Mouse (Mus musculus): ENCODE data around the gene Col5a3.

The Col5a3 gene

DNA sequence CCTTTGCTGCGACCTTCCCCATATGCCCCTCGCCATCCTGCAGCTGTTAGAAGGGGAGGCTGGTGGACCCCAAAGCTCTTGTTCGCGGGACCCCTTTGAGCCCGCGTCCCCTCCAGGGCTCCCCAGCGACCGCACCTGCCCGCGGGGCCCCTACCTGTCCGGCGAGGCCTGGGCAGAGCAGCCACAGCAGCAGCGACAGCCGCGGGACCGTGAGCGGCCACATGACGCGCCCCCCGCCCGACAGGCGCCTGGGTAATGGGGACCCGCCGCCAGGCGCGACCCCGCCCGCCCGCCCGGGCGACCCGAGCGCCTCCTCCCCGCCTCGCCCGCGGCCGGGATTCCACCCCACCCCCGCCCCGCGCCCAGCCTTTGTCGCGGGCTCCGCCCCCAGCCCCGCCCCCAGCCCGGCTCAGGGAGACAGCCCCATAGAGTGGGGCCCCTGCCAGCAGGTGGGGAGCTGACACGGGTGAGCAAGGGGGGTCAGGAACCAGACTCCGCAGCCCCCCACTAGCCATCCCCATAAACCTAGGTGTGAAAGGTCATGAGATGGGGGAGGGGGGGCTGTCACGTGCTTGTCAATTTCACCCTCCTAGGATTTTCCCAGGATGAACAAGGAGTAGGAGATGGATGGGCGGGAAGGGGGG, 68.7 kb downstream of the Col5a3 start, which contains the start of gene Olfm2:
Olfm2 (minus strand) TSS at position 333 of the 644 bp plus-strand sequence.
- DNase-seq = peak; percentile 27 to 41

DNA sequence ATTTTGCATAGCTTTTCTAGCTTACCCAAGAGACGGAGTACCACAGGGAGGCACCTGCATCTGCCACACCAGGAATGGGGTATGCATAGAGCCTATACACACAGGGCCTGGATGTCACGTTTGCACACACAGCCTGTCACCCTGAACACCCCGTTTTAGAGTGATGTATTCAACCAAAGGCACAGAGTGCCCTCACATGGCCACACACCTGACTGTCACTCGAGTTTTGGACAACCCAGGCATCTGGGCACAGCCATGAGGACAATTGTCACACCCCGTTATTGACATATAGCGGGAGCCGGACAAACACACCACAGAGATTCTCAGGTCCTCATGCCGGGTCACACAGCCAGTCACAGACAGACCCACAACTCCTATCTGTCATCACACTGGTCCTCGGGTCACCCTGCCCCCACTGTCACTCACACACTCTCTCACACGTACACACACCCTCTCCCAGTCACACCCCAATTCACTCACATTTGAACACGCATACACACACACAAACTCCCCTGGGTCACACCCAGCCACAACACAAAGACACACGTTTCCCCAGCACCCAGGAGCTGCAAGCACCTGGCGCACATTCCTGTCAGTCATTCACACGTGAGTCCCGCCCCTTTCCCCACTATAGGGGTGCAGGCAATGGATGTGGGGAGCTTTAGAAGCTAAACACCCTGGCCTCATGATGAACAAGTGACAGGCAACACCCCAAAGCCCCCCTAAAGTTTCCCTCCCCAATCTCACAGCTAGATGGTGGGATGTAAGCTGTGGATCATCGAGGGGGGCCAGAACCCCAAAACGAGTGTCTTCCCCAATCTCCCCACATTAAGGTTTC, 69.5 kb downstream of the Col5a3 start:
- no peak for DNase-seq

DNA sequence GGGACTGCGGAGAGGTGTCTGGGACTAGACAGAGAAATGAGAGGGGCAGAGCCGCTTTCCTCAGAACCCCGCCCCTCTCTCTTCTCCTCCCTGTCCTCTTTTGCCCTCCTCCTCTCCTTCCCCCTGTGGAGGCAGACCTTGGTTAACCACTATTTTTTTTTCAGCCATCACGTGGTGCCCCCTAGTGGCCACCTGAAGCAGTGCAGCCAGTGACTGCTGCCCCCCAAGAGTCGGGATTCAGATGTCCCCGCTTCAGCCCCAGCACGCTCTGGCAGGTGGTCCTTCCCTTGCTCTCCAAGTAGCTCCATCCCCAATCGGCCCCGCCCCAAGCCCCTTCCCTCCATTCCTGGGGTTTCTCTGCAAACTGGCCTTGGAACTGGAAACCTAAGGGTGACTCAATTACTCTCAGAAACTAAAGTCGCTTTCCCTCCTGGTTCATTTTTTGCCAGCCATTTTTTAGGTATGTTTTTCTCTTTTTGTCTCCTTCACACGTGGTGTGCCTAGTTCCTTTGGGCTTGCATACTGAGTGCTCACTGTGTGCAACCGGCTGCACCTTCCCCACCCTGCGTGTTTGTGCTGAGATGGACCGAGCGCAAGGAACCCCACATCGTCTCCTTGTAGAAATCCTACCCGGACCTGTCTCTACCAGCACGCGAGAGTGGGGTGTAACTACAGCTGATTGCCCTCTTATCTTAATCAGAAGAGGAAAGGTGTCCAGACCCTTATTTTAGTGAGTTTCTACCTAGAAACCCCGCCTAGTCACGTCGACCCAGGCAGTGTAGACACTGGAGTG, 70.7 kb downstream of the Col5a3 start:
- DNase-seq = peak; percentile 40 to 62

DNA sequence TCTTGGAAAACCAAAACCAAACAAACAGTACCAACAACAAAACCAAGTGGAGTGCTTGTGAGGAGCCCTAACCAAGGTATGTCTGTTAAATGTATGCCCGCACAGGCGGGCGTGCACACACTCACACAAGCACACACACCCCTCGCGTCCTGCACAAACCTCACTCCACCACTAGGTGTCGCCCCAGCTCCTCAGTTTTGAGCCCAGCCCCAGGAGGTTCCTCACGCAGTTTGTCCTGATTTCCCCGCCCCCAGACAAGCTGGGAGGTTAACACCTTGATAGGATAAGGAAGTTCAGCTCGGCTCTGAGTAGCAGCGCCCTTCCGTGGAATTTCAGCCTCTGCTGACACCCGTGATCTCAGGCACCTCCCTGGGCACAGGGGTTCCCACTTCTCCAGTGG, 74.5 kb downstream of the Col5a3 start:
- DNase-seq = peak; percentile 85 to 90

DNA sequence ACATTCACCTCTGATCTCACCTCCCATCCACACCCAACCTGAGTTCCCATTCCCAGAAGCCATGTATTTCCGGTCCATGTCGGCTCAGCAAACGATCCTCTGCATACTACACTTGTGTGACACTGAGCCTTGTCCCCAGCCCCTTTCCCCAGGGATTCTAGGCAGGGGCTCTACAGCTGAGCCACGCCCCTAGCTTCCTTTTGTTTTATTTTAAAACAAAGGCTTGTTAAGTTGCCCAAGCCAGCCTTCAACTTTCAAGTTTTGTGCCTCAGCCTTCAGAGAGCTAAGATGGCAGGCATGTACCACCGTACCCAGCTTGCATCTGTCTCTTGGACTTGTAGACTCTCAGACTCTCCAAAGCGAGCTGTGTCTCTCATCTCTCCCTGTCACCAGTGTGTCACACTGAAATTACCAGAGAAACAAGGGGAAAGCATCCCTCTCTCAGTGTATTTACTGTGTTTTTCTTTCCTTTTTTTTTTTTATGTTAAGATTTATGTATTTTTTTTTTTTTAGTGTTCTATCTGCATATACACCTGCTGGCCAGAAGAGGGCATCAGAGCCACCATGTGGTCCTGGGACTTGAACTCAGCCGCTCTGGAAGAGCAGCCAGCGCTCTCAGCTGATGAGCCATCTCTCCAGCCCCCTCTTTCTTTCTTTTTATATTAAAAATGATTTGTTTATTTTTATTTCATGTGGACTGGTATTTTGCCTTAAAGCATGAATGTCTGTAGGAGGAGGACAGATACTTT, 76.4 kb downstream of the Col5a3 start:
- peak; percentile 42 to 63 for DNase-seq

DNA sequence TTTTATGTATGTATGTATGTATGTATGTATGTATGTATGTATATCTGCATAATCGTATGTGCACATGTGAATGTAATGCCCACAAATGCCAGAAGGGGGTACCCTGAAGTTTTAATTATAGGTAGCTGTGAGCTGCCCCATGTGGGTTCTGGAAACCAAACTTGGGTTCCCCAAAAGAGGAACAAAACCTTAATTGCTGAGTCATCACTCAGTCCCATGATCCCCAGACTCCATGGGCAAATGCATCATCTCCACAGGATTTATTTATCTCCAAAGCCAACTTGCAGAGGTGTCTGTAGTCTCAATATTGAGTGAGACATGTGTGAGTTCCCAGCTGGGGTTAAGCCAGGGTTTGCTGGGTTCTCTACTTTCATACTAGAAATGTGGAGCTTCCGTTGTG, 77.6 kb downstream of the Col5a3 start:
- no peak for DNase-seq

DNA sequence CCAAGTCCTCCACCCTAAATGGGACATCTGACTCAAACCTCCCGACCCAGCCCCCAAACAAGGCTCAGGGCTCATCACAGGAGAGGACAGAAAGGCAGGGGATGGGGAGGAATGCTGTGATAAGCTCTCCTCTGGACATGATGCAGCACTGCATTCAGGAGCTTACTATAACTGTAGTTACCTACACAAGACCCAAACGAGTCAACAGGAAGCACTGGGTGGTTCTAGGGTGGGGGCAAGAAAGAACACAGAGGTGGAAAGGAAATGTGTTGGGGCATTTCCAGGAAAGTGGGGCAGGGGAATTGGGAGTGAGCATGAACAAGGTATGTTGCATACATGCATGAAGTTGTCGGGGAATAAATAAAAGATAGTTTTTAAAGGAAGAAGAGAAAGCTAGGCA, 80.2 kb downstream of the Col5a3 start:
- no peak for DNase-seq

DNA sequence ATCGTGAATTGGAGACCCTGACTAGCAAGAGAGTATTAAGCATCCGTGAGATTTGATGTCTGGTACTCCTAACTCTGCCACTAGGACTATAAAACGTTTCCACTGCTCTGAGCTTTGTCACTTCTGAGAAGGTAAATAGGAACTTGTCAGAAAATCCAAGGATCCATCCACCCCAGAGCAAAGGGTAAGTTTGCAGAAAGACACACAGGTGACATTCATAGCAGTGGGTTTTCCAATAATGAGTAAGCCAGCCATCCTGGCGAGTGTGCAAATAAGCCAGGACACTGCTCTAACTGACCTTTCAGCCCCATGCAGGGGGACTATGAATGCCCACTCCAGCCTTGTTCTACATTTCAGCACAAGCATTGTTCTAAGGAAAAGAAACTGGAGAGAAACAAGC, 83.1 kb downstream of the Col5a3 start:
- DNase-seq = no peak

DNA sequence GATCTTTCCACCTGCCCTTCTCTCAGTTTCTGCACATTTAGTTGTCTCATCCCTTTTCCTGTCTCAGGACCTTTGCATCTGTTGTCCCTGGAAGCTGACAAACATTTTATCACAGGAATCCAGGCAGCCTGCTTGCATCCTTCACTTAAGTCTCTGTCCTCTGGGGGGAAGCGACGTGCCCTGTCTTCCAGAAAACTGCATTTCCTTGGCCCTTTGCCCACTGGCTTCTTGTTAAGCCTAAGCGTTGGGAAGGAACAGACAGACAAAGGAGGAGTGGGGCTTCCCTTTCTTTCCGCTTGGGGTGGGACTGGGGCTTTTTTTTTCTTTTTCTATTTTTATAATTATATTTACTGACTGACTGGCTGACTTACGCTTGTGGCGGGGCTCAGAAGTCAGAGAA, 85.4 kb downstream of the Col5a3 start:
- peak in 1 of 2 experiments; percentile 33 for DNase-seq

DNA sequence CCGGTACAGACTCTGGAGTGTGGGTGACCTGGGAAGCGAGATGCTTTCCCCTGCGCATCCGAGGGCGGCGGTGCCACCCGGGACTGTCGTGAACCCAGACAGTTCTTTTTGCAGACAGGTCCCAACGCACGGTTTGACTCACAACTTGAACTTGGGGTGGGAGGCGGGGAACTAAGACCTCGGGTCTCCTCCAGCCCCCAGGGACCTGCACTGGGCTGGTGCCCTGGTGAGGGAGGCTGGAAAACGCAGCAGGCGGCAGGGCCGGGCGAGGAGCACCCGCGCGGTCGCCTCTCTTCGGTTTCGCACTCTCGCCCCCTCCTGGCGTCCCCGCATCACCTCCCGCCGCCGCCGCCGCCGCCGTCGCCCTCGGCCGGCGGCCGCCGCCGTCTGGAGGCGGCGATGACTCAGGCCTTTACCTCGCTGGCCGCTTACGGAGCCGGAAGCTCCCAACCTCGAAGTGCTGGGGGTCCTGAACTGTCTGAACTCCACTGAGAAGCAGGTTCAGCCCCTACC, 87.2 kb downstream of the Col5a3 start:
- DNase-seq = peak; percentile 47 to 59

DNA sequence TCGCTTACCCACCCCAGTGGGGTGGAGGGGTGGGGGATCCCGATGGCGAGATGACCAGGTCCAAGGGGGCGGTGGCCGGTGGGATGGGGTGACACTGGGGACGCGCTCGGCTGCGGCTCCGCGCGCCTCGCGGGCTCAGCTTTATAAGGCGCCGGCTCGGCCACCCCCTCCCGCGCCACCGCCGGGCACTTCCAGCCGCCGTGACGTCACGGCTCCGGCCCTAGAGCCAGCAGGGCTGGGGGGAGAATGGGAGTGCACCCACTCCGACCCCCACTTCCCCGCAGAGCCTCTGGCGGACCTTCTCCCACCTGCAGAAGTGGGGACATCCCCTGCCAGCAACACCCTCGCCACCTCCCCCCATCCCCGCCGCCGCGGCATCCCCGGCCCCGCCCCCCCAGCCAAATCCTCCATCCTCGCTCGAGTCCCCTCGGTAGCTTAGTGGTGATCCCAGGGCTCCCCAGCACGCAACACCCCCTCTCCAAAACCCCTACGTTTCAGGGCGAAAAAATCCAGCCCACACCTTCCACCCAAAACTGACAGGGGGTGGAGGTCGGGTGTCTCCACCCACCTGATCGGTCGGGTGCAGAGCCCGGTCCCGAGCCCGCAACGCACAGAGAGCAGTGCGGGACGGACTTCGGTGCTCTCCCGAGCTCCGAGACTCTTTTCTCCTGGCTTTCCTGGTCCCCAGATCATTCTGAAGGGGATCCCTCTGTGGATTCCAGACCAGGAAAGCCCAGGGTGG, 87.8 kb downstream of the Col5a3 start:
- DNase-seq = peak; percentile 31

DNA sequence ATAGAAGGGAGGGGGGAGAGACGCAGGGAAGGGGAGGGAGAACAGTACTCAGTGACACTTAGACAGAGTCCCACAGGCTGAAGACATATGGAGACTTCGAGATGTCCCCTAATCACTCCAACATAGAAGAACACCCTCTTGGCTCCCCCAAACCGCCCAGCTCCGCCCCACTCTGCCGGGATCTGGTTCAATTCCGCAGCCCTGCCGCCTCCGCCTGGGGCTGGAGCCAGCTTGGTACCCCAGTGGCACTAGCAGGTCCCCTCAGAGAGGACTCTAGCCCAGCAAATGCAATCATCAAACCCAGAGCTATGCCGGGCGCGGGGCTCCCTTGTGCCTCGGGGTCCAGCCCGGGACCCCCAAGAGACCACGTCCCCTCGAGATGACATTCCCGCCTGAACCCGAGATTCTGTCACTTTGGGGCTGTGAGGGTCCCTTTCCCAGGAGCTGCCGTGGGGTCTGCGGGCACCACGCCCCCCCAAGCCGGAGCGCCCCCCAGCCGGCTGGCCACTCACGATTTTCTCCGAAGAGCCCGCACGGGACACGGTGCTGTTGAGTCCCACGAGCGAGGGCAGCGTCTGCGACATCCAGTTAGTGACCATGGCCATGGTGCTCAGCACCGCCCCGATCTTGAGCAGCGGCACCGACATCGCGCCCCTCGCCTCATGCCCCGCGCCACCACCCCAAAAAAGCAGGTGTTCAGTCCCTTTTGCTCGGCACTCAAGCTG, 88.6 kb downstream of the Col5a3 start:
- DNase-seq = peak in 1 of 2 experiments; percentile 16

DNA sequence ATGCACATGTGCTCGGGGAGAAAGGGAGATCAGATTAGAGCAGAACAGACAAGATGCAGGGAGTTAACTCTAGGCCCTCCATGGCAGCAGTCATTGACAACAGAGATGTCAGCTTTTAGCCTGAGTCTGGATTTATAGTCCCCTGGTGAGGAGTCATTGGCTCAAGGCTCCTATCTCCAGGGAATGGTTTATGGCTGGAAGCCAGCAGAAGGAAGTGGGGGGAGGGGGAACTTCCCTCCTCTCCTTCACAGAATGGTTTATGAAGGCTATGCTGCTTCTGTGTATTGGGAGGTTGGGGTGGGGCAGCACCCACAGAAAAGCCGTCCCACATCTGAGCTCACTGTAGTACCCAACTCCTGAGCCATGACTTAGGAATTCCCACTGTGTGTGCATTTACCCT, 93.3 kb downstream of the Col5a3 start:
- DNase-seq = no peak

Data from cerebellum, postnatal 14 days (tissue).